Mouse (Mus musculus): ENCODE measurements at regions not wholly inside any gene's neighbourhood (a gene's known extent, or its start where the extent isn't known, plus 50 kb on each side); places are given as distances from the start of the nearest gene placed in this dataset.
A peak's percentile ranks its signal among the peaks of the same experiment; 100 is the strongest.

DNA sequence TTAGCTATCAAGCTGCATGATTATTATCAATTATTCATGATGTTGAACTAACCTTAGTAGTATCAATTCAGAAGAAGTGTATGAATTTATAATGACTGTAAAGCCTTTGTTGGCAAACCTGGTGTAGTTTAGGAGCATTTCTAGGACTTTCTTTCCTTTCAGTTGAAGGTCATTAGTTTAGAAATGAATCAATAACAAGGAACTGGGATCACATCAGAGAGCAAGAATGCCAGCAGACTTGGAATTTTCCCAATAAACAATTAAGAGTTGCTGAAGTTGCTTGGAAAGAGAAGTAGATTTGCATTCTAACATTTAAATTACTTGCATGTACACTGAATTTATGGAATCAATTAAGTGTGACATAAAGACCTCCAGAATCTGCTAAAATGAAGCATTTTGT lies 79.1 kb upstream of the Ferd3l start:
- ATAC-seq (replicated peaks; ENCODE audit: low FRiP score, low read depth) = no peak
- no peaks in the 10 kb centered on the region for H3K27me3 ChIP-seq (ENCODE audit: insufficient read depth, low read length)
- no peaks in the 10 kb centered on the region for H3K4me1 ChIP-seq (replicated peaks; ENCODE audit: insufficient read depth, low read length)
- no peak for DNase-seq (ENCODE audit: low spot score)
- no peak overlapping the region for H3K4me3 ChIP-seq (replicated peaks; ENCODE audit: low read depth, low read length)
- no peak for TF ChIP-seq CTCF (IDR thresholded peaks at IDR 0.05; ENCODE audit: low read depth)
- no peaks in the 10 kb centered on the region for H3K9me3 ChIP-seq (replicated peaks; ENCODE audit: low read length)
- H3K36me3 ChIP-seq (ENCODE audit: insufficient read depth, low read length) = no peaks in the 10 kb centered on the region
- H3K9ac ChIP-seq (ENCODE audit: low read depth, low read length) = no peak overlapping the region
- H3K4me2 ChIP-seq (ENCODE audit: low read length) = no peak overlapping the region
- no peak overlapping the region for H3K27ac ChIP-seq

DNA sequence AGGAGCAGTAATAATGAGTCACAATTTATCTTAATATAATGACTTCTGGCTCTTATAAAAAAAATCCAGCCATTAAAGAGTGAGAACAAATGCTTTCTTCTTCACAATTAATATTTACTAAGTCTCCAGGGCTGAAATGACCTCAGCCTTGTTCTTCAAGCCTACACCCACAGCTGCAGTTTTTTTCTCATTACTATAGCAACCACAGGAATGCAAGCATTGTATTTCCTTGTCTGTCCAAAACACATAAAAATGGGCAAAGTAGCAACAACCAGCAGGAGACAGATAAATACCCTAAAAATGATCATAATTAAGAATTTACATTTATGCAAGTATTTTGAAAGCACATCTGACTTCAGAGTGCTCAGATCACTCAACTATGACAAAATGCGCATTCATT lies 76.5 kb upstream of the Ferd3l start:
- H3K4me3 ChIP-seq (replicated peaks; ENCODE audit: low read depth, low read length) = no peak overlapping the region
- H3K27me3 ChIP-seq (ENCODE audit: insufficient read depth, low read length) = no peaks in the 10 kb centered on the region
- no peak overlapping the region for H3K4me2 ChIP-seq (ENCODE audit: low read length)
- peak; percentile 75 for DNase-seq (ENCODE audit: low spot score)
- no peaks in the 10 kb centered on the region for H3K9me3 ChIP-seq (replicated peaks; ENCODE audit: low read length)
- no peak for TF ChIP-seq CTCF (IDR thresholded peaks at IDR 0.05; ENCODE audit: low read depth)
- ATAC-seq (replicated peaks; ENCODE audit: low FRiP score, low read depth) = no peak
- no peaks in the 10 kb centered on the region for H3K4me1 ChIP-seq (replicated peaks; ENCODE audit: insufficient read depth, low read length)
- no peak overlapping the region for H3K9ac ChIP-seq (ENCODE audit: low read depth, low read length)
- H3K27ac ChIP-seq = no peak overlapping the region
- WGBS = 56% methylated on average over 1 of the region's 1 CpGs
- H3K36me3 ChIP-seq (ENCODE audit: insufficient read depth, low read length) = no peaks in the 10 kb centered on the region

All from kidney, postnatal 0 days (tissue).